Mouse (Mus musculus) left cerebral cortex, adult 11 months (tissue): ENCODE data around the gene Gm17651.

Experiments
- DNase-seq: peaks from one replicate; pipeline ENCODE4 v3.0.0; 2022; ENCODE audit warnings: low spot score

The Gm17651 gene

DNA sequence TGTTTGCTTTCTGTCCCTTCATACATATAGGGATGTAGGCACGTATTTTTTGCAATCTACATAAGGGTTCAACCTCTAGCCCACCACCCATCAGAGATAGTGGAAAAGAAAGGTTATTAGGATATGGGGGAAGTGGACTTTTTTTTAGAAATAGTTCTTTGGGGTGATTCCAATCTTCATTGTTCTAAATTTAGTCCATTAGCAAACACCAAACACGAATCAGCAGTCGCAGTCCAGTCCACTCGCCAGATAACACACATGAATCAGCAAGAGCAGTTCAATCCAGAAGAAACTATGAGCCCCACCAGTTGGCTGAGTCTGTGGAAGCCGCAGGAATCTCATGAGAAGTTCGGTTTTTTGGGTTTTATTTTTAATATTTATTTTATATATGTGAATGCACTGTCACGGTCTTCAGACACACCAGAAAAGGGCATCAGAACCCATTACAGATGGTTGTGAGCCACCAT, at the start of gene Gm17651:
Gm17651 (minus strand) TSS at position 51 of the 467 bp plus-strand sequence.
- no peak for DNase-seq

DNA sequence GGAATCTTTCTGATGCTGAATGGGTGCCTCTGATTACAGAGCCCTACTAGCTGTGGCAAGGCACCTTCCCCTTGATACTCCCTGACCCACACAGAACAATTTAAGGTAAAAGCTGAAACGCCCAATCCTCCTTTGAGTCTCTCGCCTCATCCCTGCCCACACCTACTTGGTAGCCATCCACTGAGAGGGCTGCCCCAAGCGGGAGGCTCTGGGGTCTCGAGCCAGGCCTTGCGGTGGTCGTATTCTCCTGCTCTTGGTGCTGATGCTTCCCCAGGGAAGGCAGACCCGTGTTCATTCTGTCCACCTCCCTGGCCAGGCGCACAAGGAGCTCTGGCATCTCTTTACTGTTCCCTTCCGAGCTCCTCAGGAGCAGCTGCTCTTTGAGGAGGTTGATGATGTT, 44.6 kb upstream of the Gm17651 start:
- no peak for DNase-seq

DNA sequence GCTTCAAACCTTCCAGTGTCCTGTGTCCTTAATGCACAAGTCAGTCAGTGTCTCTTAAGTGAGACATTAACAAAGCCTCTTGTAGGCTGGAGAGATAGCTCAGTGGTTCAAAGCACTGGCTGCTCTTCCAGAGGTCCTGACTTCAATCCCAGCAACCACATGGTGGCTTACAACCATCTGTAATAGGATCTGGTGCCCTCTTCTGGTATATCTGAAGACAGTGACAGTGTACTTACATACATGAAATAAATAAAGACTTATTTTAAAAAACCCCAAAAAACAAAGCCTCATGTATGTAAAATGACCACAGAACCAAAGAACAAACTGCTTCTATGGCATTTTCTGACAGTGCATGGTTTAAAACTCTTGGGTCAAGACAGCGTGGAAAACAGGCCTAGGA, 41.4 kb upstream of the Gm17651 start:
- no peak for DNase-seq

DNA sequence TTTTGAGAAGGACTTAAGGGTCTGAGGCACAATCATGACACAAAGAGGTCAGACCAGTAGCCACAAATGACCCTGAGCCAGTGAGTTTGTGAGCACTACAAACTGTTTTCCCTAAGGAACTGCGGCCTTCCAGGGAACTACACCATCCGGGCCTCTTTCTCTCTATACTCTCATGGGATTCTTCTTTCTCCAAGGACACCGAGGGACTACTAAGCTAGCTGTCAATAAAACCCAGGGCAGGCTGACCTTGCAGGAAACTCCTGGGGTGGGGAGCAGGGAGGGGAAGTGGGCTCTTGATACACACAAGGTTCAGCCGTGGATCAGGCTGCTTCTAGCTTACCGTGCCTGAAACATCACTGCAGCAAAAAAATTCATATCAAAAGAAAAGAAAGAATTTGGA, 36.4 kb upstream of the Gm17651 start:
- DNase-seq = no peak

DNA sequence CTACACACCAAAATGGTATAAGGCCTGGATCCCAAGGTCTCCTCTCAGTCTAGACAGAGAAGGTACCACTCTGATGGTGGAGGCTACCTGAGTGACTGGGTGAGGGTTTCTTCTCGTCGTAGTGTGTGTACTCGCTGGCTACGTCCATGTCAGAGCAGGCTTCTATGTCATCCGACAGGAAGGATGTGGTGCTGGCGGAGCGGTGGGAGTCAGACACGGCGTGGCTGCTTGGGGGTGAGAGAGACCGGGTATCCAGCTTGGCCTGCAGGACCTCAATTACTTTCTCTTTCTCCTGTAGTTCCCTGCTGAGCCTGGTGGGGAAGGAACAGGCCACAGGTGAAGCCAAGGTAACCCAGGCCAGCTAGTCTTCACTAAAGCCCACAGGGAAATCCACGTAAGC, 35.6 kb upstream of the Gm17651 start:
- no peak for DNase-seq

DNA sequence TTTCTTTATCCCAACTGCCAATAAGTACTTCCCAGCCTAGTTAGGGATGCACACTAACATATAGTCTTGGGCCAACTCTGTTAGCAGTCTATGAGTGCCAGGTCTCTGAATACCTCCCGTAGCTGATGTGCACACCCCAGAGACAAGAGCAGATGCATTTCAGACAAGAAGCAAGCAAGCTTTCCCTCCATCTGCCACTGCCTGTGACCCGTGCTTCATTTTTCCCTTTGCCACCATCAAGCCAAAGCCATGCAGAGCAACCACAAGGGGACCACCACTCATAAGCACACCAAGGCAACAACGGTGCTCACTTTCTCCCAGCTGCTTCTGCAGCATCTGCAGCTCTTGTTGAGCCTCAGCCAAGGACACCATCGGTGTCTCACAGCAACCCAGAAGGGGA, 32.1 kb upstream of the Gm17651 start:
- no peak for DNase-seq

DNA sequence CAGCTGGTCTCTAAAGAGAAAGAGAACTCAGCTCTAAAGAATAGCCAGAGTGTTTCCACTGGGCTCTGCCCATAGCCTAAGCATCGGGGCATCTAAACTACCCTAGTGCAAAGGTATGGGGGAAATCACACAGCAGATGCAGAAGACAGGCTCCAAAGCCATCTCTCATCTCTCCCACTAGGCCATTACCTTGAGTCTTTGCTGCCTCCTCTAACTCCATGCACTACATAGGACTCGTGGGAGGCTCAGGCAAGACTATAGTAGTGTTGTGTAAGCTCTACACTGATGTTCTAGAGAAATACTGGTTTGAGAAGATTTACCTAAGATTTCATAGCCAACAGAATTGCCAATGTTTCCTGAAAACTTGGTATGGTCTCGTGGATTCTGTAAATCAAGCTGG, 31.0 kb upstream of the Gm17651 start:
- DNase-seq = no peak

DNA sequence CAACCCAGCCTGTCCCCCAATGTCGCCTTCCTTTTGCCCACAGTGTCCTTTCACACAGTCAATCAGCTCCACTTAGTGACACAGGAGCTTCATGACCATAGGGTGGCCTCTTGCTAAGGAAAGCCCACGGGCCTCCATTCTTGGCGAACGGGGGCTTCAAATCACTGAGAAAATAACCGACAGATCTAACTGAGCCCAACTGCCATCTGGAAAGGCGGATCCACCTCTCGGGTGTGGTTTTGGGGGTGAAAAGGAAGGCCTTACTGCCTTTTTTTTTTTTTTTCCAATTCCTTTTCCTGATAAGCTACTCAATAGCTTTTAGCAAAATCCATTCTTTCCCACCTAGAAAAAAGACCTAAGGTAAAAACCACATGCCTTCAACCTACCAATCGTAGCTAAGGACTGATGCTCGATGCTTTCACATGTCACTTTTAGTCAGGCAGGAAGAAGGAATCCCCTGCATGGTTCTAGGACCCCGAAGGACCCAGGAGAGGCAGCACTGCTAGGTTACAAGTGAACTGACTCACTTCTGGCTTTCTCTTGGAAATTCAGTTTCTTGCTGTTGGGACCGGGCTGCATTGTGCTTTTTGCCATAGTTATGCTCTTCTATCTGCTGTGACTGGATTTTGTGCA, 28.1 kb upstream of the Gm17651 start:
- no peak for DNase-seq

DNA sequence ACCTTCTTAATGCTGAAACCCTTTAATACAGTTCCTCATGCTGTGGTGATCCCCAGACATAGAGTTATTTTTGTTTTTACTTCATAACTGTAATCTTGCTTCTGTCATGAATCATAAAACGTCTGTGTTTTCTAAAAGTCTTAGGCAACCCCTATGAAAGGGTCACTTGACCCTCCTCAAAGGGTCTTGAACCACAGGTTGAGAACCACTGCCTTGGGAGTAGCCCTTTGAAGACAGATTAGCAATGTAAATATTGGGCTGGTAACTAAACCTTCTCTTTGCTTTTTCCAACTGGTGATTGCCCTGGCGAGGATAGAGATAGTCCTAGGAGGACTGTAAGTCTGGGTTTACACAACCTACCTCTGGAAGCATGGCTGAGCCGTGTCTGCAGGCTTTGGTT, 26.7 kb upstream of the Gm17651 start:
- no peak for DNase-seq

DNA sequence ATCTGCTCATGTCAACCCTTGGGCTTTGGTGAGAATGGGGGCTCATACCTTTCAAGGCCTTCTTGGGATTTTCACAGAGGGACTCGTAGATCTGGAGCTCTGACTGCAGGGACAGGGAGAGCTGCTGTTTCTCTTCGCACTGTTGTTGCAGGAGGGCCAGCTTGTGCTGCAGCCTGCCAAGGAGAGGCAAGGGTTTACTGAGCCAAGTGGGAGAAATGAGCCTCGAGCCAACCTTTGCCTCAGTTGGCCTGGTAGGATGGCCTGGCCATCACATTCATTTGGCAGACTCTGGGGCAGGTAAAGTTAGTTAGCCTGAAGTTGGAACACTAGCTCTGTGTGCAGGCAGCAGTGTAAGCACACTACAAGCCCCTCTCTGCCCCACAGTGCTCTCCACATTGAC, 24.6 kb upstream of the Gm17651 start:
- DNase-seq = no peak

DNA sequence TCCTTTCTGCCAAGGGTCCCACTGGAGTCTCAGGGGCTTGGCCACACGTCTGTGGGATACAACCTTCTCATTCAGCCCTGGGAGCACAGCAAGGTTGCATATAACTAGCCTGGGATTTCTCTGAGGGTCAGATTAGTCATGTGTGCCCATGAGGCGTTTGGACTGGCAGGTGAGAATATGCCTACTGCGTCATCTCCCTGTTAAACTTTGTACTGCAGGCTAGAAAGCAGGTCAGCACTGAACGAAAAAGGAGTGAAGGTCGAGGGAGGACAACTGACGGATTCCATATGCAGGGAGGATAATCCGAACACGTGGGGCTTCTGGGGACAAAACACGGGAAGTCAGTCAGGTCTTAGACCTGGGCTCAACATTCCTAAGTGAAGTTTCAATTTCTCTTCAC, 22.8 kb upstream of the Gm17651 start:
- DNase-seq = no peak

DNA sequence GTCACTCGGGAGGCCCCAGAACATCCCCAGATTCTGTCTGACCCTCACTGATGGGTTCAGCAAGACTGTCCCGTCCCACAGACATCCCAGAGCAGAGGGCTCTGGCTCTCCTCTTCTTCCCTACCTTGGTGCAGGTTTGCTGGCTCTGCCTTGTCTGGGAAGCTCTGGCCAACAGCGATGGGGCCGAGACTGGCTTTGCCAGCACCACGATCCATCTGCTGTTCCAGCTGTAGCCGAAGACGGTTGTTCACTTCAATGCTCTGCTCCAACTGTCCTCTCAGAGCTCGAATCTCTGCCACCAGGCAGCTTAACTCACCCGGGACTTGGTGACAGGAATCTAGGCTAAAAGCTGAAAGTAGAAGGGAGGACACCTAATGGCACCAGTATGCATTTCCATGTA, 22.4 kb upstream of the Gm17651 start:
- DNase-seq = no peak

DNA sequence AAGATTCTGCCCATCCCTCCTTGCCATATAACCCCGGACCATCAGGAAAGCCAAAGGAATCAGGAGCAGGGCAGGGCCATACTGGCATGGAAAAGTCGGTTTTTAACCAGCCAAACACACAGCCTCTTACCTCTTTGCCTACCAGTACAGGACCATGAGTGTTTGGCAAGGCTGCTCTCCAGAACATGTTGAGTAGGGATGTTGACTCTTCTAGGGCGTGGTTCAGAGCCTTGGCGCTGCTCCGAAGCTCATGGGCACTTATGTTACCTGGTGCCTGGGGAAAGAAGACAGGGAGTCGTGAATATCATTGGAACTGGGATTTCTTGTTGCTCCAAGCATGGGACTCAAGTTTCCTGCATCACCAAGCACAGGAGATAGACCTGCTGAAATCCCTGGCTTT, 19.3 kb upstream of the Gm17651 start:
- DNase-seq = no peak

DNA sequence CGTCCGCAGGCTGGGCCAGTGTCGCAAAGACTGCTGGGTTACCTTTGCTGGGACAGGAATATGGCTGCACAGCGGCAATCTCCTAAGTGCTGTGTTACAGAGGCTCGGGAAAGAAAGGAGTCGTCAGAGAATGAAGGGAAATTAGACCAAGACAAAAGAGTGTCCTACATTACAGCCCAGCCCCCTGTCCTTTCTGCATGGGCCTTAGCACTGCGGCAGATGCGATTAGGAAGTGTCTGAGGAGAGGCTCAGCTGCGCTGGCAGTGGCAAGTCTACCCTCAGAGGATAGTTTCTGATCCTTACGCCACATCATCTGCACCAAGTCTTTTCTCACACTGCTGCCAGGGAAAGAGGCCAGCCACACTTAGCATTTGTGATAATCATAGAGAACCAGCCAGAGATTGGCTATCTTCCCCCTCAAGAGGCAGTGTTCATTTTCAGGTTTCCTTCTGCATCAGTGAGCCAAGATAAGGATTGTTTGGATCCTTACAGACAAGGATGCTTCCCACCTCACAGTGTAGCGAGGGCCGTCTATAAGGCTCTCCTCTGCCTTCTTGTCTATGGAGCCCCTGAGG, 17.0 kb upstream of the Gm17651 start:
- DNase-seq = no peak

DNA sequence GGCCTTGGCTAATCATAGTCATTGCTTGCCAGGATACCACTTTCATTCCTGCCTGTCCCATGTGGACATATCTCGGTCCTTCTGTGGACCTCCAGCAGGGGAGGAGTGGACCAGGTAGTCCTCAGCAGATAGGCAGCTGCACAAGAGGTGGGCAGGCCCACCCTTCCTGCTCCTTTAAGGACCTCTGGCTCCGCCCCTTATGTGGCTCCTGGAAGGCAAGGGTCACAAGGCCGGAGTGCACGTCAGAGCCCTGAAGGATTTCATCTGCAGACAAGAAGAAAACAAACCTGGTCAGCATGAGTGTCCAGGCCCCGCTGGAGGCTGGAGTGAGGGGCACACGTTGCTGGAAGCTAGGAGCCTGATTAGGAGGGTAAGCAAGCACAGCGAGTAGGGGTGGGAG, 16.1 kb upstream of the Gm17651 start:
- no peak for DNase-seq

DNA sequence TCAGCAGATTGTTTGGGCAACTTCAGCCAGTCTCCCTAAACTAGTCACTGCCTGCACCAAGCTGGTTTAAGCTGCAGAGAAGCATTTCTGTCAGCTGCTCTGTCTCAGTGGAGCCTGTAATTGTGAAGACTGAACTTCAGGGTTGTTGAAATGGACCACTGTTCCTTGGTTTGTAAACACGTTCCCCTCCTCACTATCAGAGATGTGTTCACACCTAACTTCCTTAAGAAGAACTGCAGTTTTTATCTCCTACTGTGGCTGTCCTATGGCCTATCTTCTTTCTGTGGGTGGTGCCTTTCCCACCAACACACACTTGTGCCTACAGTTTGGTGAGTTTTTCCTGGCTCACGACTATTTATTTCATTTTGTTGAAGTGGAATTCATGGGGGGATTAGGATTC, 14.8 kb upstream of the Gm17651 start:
- DNase-seq = no peak

DNA sequence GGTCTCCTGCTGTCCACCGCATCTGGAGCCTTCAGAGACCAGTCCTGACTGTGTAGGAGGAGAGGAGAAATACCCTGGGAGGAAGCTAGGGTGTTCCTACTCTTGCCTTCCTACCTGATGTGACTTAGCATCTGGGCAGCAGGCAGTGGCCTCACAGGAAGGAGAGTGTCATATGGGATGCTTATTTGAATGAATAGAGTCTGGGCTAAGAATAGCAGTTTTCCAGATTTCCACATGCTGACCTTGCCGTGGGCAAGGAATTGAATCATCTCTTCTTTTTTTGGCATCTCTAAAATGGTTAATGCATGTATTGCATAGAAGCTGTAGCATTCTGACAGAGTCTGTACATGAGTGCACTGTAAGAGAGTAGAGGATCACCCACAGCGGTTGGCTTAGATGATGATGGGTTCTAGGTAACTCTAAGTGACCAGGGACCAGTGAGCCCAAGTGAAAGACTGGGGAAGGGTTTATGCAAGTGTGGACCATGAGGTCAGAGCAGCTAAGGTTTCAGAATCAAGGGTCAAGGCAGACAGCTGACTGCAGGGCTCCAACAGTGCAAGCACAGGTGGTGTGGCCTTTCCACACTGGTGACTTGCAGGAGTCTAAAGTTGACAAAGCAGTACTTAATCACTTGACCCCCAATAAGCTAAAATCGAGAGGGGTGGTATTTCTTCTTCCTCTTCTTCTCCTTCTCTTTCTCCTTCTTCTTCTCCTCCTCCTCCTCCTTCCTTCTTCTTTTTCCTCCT, 12.1 kb upstream of the Gm17651 start:
- DNase-seq = no peak

DNA sequence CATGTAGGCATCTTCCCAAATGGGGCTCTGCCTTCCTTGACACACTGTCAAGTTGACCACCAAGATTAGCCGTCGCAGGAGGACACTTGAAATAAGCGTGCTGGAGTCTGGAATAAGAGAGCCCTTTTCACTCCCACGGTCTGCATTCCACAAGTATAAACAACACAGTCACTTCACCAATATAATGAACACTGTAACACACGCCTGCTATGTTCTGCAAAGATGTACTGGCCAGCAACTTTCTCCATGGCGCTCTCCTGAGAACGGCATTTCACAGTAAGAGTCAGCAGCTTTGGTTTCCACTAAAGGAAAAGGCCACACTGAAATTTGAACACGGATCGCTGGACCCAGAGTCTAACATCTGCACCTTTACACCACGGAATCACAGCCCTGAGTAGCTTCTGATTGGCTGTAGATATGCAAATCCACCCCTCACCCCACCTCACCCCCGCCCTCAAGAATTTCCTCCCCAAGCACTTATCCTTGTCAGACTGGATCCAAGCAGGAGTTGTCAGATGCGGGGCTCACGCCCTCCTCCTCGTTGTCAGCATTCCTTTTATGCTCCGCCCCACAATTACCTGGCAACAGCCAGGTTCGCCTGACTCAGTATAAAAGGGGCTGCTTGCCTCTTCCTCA, 9.2 kb upstream of the Gm17651 start:
- DNase-seq = no peak

DNA sequence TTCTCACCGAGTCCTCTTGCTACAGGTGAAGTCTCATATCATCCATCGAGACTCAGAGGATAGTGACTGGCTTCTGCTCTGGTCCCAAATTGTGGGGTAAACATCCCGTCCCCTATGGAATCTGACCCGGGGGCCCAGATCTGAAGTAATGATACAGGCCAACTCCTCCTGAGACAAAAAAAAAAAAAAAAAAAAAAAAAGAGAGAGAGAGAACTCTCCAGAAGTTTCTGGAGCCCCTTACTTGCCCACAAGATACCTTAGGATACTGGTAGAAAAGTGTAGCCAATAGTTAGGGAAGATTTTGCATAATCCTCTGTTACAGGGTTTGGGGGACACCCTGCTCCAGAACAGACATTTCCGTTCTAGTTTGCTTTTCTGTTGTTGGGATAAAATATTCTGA, 8.1 kb upstream of the Gm17651 start:
- no peak for DNase-seq

DNA sequence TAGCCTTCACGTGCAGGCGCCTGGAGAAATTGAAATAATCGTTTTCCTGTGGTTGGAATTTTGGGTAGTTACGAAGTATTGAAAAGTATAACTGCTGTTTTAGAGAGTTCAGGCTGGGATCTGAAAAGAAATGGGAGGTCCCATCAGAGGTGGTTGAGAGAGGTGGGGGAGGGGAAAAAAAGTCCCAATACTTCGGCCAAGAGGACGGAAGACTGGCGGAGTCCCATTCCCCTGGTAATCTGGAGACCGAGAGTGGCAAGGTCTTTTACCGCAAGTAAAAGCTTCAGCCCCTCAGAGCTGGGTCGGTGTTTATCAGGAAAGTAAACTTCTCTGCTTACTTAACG, 7.6 kb upstream of the Gm17651 start:
- DNase-seq = no peak

DNA sequence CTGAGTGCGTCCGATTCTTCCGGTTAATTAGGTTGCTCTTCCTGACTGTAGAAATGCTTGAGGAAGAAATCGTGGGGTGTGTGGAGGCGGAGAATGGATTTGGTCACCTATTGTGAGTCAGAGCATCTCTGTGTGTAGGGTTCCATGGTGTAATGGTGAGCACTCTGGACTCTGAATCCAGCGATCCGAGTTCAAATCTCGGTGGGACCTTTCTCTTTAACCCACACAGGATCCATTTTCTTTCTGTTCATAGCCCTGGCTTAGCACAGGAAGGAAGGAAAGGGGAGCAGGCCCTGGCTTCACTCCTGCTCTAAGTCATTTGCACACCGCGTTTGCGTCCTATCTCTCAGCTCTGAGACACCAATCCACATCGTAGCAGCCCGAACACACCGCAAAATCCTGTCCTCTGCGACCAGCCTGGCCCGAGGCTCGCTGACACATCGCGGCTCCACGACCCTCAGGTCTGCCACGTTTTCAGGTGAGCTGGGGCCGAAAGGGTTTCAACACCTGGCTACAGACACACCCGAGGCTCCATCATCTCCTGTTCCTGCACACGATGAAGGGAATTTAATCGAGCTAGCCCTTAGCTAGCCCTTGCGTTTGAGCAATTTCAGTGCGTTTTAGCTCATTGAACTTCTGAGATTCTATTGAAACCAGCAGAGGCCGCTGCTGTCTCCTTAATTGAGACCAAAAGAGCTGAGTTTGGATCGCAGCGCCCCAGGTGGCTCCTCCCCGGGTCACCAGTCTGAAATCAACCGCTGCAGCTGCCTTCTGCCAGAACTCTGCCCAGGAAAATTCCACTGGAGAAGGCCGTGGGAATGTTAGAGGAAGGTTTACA, 7.0 kb upstream of the Gm17651 start:
- DNase-seq = no peak

DNA sequence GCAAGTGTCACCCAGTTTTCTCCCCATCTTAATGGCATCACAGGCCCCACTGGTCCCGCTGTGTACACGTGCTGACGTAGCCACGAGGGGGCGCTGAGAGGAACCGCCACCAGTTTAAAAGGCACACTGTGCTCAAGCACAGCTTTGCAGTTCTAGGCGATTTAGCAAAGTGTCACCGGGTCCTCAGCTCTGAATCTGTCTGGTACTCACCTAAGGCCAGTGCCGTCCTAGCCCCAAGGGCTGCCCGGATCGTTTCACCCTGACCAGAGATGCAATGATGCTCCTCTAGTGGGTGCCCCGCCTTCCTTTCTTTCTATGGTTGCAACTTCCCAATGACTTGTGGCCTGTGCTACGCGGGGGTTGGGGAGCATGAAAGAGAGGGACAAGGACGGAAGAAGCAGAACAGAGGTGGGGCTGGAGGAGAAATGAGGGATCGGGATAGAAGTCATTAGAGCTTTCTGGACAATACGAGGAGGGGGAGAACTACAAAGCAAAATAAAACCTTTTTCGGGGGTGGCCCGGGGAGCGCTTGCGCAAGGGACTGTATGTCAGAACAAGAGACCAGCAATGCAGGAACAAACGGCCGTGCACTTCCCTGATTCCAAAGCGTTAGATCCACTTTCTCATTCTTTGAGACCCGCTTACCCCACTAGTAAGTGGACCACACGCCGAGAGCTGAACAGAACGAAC, 6.3 kb upstream of the Gm17651 start:
- DNase-seq = peak; percentile 70
